Mouse (Mus musculus) heart, postnatal 25 days (tissue): ENCODE data around the gene Spint1. TPM values are rescaled to one million over a fixed set of nuclear protein-coding genes. Genes with fewer than 3 reads are reported as not detected.

Experiments
- DNase-seq: peaks from one replicate; pipeline ENCODE4 v3.0.0; 2022; ENCODE audit warnings: low spot score
- intact Hi-C: fragments of 180-260 bp; cut with DNase I; formaldehyde crosslinking; loops from one replicate; pipeline ENCODE4 v1.15.1; 2025
- total RNA-seq, 2 experiments: library from RNA; stranded (reverse); gene quantifications; 2 replicates each; pipeline ENCODE4 v1.2.3; 2021

Gene Spint1
- total RNA-seq: not detected

DNA sequence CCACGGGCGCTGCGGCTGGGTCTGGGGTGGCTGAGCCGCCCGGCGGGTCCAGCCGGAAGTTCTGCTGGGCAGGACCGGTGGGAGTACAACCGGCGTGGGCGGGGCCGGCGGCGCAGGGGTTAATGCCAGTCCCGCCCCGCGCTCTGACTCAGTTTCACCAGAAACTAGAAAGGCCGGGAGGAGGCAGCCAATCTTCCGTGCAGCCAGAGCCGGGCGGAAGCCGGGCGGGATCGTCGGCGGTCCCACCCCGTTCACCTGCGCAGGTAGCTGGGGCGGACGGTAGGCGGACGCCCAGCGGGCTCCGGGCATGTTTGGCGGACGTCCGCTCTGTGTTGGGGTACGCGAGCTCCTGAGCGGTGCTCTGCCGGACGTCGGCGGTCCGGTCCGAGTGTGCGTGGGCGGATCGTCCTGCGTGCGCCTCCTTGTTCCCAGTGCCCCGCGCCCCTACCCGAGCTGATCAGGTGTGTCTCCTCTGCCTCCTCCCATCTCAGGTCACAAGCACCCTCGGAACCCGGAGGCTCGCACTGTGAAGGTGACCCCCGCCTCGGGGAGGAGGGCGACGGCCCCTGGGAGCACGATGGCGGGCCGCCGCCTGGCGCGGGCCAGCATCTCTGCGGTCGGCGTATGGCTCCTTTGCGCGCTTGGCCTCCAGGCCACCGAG is at the start of gene Spint1:
Spint1 (plus strand) TSS at position 153 of the 661 bp plus-strand sequence.
- intact Hi-C loops: no loop called here
- no peak for DNase-seq

DNA sequence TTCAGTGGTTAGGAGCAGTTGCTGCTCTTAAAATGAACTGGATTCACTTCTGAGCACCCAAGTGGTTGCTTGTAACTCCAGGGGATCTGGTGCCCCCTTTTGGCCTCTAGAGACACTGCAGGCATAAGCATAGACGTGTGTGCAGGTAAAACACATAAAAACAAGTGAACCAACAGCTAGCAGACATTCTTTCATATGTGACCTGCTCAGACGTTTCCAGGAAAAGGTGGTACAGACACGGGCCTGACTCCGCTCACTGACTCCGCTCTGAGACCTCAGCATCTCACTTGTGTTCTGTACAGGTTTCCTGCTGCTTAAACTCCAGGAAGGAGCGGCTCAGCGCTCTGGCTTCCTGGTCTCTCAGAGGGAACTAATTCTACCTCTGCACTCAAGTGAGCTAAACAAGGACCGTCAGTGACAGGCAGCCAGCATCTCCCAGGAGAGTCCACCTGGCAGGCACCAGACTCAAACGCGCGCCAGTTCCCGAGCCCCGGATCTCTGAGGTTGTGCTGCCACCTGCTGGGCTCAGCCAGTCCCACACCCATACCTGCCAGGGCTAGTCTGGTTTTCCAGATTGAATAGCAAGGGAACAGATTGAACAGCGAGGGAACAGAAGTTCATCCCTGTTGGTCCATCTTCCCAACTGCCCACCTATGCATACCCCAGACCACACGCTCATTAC is 48.0 kb upstream of the Spint1 start:
- intact Hi-C loops: loop anchor here (1.0 to 5.0 kb wide), 4 partner anchors 32 to 148 kb away; partner anchors contain the start of gene Rmdn3
- DNase-seq: peak; percentile 53

DNA sequence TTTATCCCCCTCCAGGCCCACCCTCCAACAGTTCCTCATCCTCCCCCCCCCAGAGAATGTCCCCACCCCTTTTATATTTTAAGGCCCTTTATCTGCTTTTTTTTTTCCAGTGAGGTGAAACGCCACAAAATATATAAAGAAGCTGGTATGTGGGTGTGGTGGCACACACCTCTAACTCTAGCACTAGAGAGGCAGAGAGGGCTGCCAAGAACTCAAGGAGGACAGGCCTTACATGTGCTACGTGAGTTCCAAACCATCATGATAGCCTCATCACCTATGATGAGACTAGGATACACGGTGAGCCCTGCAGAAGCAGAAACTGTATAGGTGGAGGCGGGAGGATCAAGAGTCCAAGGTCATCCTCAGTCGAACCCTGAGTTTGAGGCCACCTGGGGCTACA is 46.2 kb upstream of the Spint1 start:
- intact Hi-C loops: loop anchor here (2.0 kb wide), 1 partner anchor 144 kb away; the partner anchor contains the start of gene Knl1

DNA sequence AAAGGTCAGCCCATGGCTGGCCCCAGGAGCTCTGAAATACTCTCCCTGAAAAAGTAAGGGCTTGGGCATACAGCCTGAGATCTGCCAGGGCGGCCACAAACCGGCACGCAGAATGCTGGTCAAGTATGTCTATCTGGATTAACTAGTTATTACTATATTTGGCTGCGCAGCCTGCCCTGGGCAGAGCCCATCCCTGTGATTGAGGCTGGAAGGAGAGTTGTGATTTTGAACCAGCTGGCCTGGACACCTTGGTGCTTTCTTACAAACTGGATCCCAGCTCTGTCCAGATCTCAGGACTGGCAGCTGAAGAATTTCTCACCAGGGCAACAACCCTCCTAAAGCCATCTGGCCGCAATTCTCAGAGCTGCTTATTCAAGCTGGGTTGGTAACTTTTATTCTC is 43.0 kb upstream of the Spint1 start:
- no peak for DNase-seq
- intact Hi-C loops: no loop called here

More for the DNA sequence above, 46.2 kb upstream of the Spint1 start:
- DNase-seq: no peak

DNA sequence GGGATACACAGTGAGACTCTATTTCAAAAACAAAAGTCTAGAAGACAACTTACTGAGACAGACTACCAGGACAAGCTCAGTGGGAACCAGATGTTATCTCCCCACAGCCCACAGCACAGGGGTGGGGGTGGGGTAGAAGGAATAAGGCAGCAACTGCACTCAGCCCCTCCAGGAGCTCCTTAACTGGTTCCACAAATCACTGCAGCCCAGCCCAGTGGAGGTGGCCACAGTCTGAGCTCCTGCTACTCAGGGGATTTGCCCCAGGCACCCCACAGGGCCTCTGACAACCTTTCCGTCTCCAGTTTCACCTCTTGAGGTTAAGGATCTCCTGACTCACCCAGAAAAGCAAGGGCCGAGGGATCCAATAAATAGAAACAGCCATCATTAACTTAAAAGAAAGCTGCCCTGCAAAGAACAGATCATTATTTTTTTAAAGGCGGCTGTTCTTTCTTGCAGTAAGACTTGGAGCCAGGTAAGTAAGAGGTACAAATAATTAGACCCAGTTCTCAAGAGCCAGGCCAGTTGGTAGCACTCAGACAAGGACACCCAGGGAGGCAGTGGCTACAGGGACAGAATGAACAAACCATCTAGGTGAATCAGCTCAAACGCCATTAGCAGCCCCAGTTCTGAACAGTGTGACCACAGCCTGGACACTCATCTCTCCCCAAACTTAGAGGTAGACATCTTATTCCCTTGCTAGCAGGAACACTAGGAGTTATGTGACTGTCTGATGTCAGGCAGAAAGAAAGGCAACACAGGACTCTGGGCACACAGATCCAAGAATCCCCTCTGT is 40.6 kb upstream of the Spint1 start:
- DNase-seq: no peak
- intact Hi-C loops: no loop called here

DNA sequence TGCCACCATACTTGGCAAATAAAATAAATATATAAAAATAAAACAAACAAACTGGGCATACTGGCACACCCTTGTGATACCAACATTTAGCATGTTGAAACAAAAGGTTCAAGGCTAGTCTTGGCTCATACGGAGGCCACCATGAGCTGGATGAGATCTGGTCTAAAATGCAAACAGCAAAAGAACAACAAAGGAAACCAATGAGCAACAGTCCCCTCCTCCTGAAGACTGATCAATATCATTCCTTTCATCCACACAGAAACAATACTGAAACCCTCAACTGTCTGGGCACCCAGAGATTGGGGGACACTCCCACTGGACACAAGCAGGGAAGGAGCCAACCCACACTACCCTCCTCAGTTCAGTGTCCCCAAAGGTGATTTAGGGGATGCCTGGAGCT is 39.7 kb upstream of the Spint1 start:
- DNase-seq: no peak
- intact Hi-C loops: no loop called here

DNA sequence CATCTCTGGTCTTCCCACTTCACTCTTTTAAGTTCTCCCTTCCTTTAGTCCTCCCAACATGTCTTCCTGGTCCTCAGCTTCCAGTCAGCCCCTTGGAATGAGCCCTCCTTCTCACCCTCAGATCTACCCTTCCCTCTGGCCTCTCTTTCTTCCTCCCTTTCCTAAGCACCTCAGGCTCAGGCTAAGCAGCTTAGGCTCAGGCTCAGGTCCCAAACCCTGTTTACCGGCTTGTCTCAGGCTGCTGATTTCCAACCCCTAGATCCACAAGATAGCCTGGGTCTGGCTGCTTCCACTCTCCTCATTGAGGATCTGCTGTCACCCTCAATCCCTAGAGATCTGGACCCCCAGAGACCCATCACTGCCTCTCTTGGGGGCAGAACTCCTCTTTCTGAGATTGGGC is 39.1 kb upstream of the Spint1 start:
- DNase-seq: no peak
- intact Hi-C loops: no loop called here

DNA sequence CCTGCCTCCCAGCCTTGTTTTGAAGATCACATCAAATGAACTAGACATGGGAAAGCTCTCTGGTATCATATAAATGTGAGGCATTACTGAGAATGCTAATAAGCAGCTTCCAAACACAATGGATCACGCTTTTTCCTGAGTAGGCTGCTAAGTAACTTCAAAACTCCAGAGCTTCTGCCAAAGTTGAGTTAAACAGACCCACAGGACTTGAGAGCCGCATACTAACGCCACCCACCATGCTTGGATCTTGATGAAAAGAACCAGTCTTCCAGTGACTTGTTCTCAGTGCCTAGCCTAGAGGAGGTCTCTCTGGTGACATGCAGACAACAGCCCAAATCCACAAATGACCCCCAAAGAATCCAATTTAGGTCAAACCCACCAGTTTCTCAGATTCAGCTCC is 38.2 kb upstream of the Spint1 start:
- DNase-seq: no peak
- intact Hi-C loops: no loop called here

DNA sequence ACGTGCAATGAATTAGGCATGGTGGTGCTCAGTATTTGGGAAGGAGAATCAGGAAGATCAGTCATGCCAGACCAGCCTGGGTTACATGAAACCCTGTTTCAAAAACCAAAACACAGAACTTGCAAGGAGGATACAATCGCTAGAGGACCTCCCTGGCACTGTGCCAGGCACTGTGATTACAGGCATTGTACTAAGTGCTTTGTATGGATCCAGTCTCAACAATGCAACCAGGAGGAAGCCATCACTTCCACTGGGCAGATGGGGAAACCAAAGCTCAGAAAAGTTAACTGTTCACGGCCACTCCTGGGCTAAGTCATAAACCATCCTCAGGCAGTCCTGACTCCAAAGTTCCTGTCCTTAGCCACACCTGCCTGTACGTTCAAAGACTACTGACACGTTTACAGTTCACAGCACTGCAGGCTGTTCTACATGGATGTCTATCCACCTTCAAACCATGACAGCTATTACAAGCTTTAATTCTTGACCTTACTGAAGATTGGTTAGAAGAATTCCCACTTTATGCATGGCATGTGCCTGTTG is 34.2 kb upstream of the Spint1 start:
- no peak for DNase-seq
- intact Hi-C loops: loop anchor here (5.0 kb wide), 1 partner anchor 91 kb away; the partner anchor contains the start of gene Rad51

DNA sequence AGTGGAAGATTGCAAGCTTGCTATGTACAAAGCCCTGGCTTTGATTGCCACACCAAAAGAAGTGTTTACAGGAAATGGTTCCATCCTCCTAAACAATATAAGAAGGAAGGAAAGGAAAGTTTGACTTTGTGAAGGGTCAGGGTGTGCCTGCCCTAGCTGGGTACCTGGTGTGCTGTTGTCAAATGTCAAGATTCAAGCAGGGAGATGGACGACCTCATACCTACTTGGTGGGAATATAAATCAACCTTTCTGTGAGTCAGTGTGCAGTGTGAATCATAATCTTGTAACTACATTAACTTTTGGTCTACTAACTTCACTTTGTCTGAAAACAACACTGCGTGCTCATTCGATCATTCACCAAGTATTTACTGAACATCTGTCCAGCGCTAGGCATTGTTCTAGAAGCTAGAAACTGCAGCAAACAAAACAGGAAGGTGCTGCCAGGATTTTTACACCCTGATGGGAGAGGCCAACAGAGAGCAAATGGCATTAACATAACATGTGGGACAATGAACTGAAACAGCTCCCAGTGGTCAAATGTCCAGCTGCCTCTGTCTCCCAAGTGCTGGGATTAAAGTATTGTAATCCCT is 33.2 kb upstream of the Spint1 start:
- intact Hi-C loops: loop anchor here (5.0 kb wide), 1 partner anchor 92 kb away; the partner anchor contains the start of gene Rad51
- no peak for DNase-seq

DNA sequence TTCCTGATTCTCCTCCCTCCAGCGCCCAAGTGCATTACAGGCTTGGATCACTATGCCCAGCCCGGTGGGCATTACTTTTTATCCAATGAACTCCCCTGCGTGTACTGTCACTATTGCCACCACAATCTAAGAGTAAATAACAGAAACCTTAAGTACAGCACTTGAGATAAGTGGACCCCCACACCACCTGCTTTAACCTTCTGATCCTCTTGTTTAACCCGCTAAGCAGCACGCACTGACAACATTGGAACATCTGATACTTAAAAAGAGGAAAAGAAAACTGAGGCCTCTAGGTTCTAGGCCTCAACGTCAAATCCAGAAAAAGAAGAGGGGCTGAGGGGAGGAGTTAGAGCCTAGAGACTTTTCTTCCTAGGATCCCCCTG is 29.2 kb upstream of the Spint1 start:
- no peak for DNase-seq
- intact Hi-C loops: no loop called here

DNA sequence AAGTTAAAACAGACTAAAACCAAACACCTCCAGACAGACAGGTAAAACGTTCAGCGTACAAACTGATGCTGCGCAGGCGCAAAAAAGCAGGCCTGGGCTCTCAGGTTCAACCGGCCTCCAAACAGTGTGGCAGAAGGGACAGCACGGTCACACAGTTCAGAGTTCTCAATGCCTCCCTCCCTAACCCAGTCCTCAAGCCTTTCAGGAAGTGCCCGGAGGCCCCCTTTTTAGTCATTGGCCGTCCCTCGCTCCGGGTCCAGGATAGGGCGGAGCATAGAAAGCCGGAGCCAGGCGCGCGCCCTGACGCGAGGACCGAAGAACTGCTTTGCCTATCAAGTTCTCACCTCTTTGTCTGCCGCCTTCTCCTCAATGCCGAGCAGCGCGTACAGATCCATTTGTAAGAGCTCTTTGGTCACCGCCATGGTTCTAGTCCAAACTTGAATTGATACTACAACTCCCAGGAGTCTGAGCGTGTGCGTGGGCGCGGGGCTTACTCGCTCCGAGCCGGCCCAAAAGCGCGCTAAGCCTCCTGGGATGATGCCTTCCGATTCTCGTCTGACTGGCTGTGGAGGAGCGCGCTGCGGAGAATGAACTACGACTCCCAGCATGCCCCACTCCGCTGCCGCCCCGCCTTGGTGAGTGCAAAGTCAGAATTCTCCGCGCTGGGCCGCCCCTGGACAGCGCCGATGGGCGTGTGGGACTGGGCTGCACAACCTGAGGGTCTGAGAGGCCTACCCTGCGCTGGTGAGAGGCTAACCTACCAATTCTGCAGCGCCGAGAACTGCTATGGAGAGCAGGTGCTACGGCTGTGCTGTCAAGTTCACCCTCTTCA is 28.6 kb upstream of the Spint1 start, which contains the start of the genes Zfyve19 and Dnajc17:
Zfyve19 (plus strand) TSS at position 274 of the 832 bp plus-strand sequence.
Dnajc17 (minus strand) TSS at position 452 of the 832 bp plus-strand sequence.
- peak; percentile 92 for DNase-seq
- intact Hi-C loops: no loop called here

DNA sequence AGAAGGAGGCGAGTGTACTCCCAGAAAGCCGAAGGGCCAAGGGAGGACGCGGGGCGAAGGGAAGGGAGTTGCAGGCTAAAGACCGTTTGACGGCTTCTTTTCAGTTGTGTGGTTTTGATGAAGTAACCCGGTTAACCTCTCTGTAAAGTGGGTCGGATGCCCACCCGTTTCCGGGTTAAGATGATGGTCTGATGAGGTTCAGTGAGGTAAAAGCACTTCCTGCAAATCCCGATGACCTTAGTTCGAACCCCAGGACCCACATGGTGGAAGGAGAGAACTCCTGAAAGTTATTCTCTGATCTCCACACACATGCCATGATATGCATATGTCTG is 28.0 kb upstream of the Spint1 start:
- no peak for DNase-seq
- intact Hi-C loops: no loop called here

DNA sequence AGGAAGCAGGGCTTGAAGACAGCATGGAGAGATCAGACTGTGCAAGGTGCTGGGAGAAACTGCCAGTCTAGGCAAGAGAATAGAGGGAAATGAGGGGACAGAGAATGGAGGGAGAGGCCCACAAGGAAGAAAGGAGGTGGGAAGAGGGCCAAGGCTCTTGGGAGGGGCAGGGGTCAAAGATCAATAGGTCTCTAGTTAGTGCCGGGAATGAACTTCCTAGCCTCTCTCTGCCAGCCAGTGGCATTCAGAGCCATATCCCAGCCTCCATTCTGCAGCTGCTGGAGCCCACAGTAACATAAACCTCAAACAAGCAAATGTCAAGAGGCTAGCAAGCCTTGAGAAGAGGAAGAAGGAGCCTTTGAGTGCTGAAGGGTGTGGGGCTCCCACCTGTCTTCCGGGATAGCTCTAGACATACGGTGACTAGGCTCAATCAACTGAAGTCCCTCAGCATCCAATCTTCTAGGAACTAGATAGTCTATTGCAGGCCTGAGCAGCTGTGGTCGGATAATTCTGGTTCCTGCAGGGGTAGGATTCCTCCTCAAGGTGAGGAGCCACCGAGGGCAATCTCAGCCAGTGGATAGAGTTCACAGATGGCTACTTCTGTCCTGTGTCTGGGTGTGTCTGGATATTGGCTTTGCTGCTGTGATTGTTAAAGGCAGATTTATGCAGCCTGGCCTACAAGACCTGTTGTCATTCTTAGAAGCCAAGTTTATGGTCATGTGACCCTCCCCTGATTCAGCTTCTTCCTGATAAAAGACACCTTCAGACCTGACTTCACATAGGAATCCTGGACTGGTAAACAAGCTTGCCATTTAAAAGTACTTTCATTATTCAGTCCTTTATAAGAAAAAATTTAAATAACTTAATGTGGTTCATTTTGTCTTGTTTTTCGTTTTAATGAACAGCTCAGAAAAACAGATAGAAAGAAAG is 7.1 kb upstream of the Spint1 start, which contains the start of gene Ppp1r14d:
Ppp1r14d (minus strand) TSS at position 132 of the 930 bp plus-strand sequence.
- DNase-seq: no peak
- intact Hi-C loops: no loop called here

DNA sequence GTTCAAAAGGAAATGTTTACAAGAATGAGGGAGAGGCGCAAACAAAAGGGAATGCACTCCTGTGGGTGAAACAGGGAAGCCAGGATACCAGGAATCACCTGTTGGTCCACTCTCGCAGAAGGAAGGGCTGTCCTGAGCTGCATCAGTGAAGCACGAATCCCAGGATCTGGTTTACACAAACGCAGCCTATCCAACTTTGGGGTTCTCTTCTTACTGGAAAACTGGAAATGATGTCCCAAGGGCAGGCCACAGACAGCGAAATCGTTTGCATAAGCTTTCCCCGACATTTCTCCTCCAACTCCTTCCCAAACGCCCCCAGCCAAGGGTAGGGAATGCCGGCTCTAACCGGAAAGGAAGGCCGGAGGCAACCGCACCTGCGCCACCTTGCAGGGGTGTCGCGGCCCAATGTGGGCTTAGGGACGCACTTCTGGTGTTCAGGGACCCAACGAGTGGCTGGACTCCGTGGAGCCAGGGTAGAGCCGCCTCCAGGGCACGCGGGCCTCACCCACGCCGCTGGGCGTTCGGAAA is 416 bp upstream of the Spint1 start:
- DNase-seq: no peak
- intact Hi-C loops: no loop called here

DNA sequence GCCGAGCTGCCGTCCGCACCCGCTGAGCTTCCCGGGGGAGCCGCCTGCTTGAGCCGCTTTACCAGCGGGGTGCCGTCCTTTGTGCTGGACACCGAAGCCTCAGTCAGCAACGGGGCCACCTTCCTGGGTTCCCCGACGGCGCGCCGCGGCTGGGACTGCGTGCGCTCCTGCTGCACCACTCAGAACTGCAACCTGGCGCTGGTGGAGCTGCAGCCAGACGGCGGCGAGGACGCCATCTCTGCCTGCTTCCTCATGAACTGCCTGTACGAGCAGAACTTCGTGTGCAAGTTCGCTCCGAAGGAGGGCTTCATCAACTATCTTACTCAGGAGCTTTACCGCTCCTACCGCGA is 684 bp downstream of the Spint1 start:
- intact Hi-C loops: no loop called here
- no peak for DNase-seq

DNA sequence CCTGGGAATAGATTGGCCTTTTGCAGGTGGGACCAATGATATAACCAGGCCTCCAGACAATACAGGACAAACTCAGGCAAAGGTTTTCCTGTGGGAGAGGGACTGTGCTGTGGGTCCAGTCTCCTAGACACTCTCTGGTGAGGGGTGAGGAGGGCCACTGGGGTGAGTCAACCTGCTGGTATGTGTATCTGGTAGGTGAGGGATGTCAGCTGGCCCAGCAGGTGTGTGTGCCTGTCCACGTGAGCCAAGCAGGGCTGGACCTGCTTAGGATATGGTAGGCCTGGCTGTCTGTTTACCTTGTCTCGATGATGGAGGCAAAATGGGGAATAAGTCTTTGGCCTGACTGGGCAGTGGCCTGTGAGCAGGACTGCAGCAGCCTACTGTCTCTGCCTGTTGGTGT is 1.5 kb downstream of the Spint1 start:
- intact Hi-C loops: no loop called here
- DNase-seq: no peak
